Mouse (Mus musculus) layer of hippocampus, adult 11-12 months (tissue): Measurements from ENCODE around the gene Gm11985.
A peak's percentile ranks its signal among the peaks of the same experiment; 100 is the strongest.
"Not testable (repeated sequence)": the region's sequence is repeated elsewhere in the genome, so short reads cannot be mapped to it uniquely, and the experiment has no call there.

Experiments used
- DNase-seq: peaks from one replicate; pipeline ENCODE4 v3.0.0; 2022; ENCODE audit warnings: low spot score

Gm11985 gene

GRCm38 (mm10) chr11:7188469-7188868, at the start of gene Gm11985:
Gene Gm11985 (minus strand): TSS chr11:7188569.
- DNase-seq = no peak

GRCm38 (mm10) chr11:7237712-7238111, 49.3 kb upstream of the Gm11985 start:
- no peak for DNase-seq

- no peak for DNase-seq
Measured at GRCm38 (mm10) chr11:7236751-7237150, 48.4 kb upstream of the Gm11985 start.

GRCm38 (mm10) chr11:7234981-7235609, 46.7 kb upstream of the Gm11985 start:
- no peak for DNase-seq

- no peak for DNase-seq
Measured at GRCm38 (mm10) chr11:7234436-7234835, 46.1 kb upstream of the Gm11985 start.

- DNase-seq = no peak
Measured at GRCm38 (mm10) chr11:7233333-7233732, 45.0 kb upstream of the Gm11985 start.

- no peak for DNase-seq
Measured at GRCm38 (mm10) chr11:7231958-7232357, 43.6 kb upstream of the Gm11985 start.

GRCm38 (mm10) chr11:7230000-7230399, 41.6 kb upstream of the Gm11985 start:
- no peak for DNase-seq

- no peak for DNase-seq
Measured at GRCm38 (mm10) chr11:7228107-7228506, 39.7 kb upstream of the Gm11985 start.

- DNase-seq = no peak
Measured at GRCm38 (mm10) chr11:7226810-7227550, 38.6 kb upstream of the Gm11985 start.

GRCm38 (mm10) chr11:7226200-7226599, 37.8 kb upstream of the Gm11985 start:
- DNase-seq = peak; percentile 64

- DNase-seq = not testable (repeated sequence)
Measured at GRCm38 (mm10) chr11:7221826-7222225, 33.5 kb upstream of the Gm11985 start.

- peak; percentile 75 for DNase-seq
Measured at GRCm38 (mm10) chr11:7215703-7216102, 27.3 kb upstream of the Gm11985 start.

- peak; percentile 70 for DNase-seq
Measured at GRCm38 (mm10) chr11:7214761-7215160, 26.4 kb upstream of the Gm11985 start.

- no peak for DNase-seq
Measured at GRCm38 (mm10) chr11:7214342-7214660, 25.9 kb upstream of the Gm11985 start.

GRCm38 (mm10) chr11:7213501-7214341, 25.4 kb upstream of the Gm11985 start, which contains the start of gene Igfbp3:
Gene Igfbp3 (minus strand): TSS chr11:7213923.
- peak; percentile 75 for DNase-seq

- DNase-seq = no peak
Measured at GRCm38 (mm10) chr11:7213161-7213500, 24.8 kb upstream of the Gm11985 start.

GRCm38 (mm10) chr11:7212126-7212798, 23.9 kb upstream of the Gm11985 start:
- no peak for DNase-seq

- DNase-seq = no peak
Measured at GRCm38 (mm10) chr11:7211211-7211610, 22.8 kb upstream of the Gm11985 start.

- peak; percentile 77 for DNase-seq
Measured at GRCm38 (mm10) chr11:7210343-7210742, 22.0 kb upstream of the Gm11985 start.

- DNase-seq = no peak
Measured at GRCm38 (mm10) chr11:7203846-7204245, 15.5 kb upstream of the Gm11985 start.

- DNase-seq = no peak
Measured at GRCm38 (mm10) chr11:7202206-7202605, 13.8 kb upstream of the Gm11985 start.
